Mouse (Mus musculus): ENCODE results near the gene Tbc1d2b. TPM values are rescaled to one million over a fixed set of nuclear protein-coding genes. Genes with fewer than 3 reads are reported as not detected.
A peak's percentile ranks its signal among the peaks of the same experiment; 100 is the strongest.

Tbc1d2b gene
- polyA plus RNA-seq (2015; fragmentation: Nextera tagmentation; extraction: Ambion mirVana) = 17.3 and 20.8 TPM in 2 replicates

DNA sequence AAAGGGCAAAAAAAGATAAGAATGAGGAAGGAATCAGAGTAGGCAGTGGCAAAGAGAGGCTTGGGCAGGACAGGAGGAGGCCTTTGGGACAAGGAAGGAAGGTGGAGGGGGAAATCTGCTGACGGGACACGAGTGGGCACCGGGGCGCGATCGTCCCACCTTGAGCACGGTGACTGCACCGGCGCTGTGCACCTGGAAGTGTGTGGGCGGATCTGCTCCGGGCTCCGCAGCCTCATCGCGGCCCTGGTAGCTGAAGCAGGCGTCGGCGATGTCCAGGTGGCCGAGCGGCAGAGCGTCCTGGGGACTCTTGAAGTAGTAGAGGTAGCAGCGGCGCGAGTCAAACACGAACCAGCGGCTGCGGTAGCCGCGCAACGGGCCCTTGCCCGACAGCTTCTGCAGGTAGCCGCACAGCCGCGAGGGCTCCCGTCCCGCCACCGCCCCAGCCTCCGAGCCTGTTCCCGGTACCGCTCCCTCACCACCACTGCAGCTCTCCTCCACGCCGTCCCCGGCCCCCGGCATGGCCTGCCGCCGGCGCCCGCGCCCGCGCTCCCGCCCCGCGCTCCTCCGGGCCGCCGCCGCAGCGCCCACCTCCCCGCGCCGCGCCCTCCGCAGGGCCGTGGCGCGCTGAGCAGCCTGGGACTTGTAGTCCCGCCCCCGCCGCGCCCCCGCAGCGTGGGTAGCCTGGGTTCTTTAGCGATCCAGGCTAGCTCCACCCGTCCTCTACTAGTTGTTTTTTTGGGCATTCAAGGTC, at the start of gene Tbc1d2b:
Tbc1d2b (minus strand) TSS at position 612 of the 751 bp plus-strand sequence.
- WGBS = under 1% methylated on average over 67 of the region's 74 CpGs
- peak within 1 kb of the TSS; percentile 75 for H3K27ac ChIP-seq

DNA sequence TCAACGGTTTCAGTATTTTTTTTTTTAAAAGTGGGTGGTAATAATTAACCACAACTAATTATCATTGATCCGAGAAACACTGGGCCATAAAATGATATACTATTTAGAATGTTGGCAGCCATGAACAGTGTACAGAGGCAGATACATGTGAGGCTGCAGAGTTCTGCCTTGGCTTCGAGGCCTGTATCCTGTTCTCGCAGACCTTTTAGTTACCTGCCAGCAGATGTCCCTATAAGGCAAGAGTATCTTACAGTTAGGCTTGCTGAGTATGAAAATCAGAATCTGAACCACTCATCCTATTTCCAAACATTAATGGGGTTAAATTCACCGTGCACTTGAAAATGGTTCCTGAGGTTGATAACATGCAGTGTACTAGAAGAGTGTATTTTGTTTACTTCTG, 45.7 kb upstream of the Tbc1d2b start:
- H3K4me1 ChIP-seq = no peaks in the 10 kb centered on the region
- WGBS = 72% methylated on average over 5 of the region's 5 CpGs
- no peak overlapping the region for H3K4me2 ChIP-seq
- no peaks in the 10 kb centered on the region for H3K36me3 ChIP-seq
- H3K9me3 ChIP-seq = no peaks in the 10 kb centered on the region
- H3K27ac ChIP-seq = no peak overlapping the region
- no peaks in the 10 kb centered on the region for H3K27me3 ChIP-seq
- no peak for ATAC-seq (ENCODE audit: insufficient number of reproducible peaks, insufficient read depth, low FRiP score, low TSS enrichment, low read depth)
- no peak overlapping the region for H3K9ac ChIP-seq
- no peak overlapping the region for H3K4me3 ChIP-seq

More for the DNA sequence above, at the start of gene Tbc1d2b:
- Histone ChIP-seq H3K4me1 (peaks cover 42% of the 10 kb centered on the region), H3K9ac (peak within 1 kb of the TSS; percentile 86), H3K27me3 (no peaks in the 10 kb centered on the region), H3K4me3 (peak within 1 kb of the TSS; percentile 92), H3K36me3 (no peaks in the 10 kb centered on the region), H3K4me2 (peak within 1 kb of the TSS; percentile 87), H3K9me3 (no peaks in the 10 kb centered on the region)
- ATAC-seq (ENCODE audit: insufficient number of reproducible peaks, insufficient read depth, low FRiP score, low TSS enrichment, low read depth) = peak; percentile 84

DNA sequence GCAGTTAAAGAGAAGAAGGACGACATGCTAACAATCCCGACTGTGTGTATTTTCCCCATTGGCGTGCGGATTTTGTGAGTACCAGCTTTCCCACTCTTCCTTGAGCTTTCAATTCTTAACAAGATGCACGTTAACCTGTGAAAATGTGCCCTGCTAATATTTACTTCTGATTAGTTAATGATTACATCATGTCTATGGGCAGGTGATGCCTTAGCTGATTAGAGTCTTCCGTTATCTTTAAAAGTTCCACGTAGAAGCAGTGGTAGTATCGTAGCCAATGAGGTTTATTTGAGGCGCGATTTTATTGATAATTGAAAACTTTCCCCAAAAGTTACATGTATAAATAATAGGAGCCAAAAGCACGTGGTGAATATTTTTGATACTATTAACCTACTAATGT, 45.1 kb upstream of the Tbc1d2b start:
- WGBS = 89% methylated on average over 11 of the region's 11 CpGs
- ATAC-seq (ENCODE audit: insufficient number of reproducible peaks, insufficient read depth, low FRiP score, low TSS enrichment, low read depth) = no peak
- H3K4me1 ChIP-seq = no peaks in the 10 kb centered on the region
- no peak overlapping the region for H3K9ac ChIP-seq
- H3K4me3 ChIP-seq = no peak overlapping the region
- no peaks in the 10 kb centered on the region for H3K9me3 ChIP-seq
- H3K4me2 ChIP-seq = no peak overlapping the region
- no peak overlapping the region for H3K27ac ChIP-seq
- H3K36me3 ChIP-seq = no peaks in the 10 kb centered on the region
- H3K27me3 ChIP-seq = no peaks in the 10 kb centered on the region

DNA sequence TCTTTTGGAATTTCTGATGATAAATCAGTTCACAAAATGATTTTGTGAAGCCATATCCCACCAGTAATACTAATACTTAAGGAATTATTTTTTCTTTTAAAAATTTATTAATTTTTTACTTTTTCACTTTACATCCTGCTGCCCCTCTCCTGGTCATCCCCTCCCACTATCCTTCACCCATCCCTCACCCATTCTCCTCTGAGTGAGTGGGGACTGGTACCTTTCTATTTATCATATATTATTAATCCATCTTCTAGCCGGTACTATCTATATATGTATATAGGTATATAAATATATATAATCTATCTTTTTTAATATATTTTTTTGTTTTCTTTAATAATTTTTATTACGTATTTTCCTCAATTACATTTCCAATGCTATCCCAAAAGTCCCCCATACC, 33.6 kb upstream of the Tbc1d2b start:
- 93% methylated on average over 2 of the region's 2 CpGs for WGBS

DNA sequence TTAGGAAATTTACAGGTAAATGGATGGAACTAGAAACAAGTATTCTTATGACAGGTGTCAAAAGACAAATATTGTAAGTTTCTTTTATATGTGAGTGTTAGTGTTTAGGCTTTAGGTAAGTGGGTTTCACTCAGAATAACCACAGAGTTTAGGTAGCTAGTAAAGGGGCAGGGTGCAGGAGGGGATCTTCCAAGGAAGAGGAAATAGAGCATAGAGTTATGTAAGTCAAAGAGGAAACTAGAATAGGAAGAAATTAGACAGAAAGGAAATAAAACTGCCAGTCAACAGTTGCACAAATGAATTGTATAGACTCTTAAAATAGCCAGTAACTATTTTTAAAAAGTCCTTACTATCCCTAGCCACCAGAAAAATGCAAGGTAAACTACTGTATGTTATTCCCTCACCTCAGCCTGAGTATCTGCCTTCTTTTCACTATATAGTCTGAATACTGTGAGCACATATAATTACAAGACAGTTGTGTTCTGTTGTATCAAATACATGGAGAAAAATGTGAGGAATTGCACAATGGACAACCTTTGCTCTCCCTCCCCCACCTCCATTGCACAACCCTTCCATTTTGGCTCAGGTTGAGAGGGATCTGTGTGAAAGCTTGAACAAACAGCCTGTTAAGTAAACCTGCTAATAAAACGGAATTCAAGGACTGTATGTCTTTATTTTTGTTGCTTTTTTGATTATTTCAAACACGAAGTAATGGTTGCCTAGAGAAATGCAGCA, 32.7 kb upstream of the Tbc1d2b start:
- Histone ChIP-seq H3K27me3 (no peaks in the 10 kb centered on the region), H3K36me3 (no peaks in the 10 kb centered on the region), H3K4me2 (no peak overlapping the region), H3K9me3 (no peaks in the 10 kb centered on the region), H3K27ac (no peak overlapping the region), H3K4me1 (no peaks in the 10 kb centered on the region), H3K4me3 (no peak overlapping the region), H3K9ac (no peak overlapping the region)
- no peak for ATAC-seq (ENCODE audit: insufficient number of reproducible peaks, insufficient read depth, low FRiP score, low TSS enrichment, low read depth)
- WGBS = 72% methylated on average over 2 of the region's 2 CpGs

More for the DNA sequence above, 33.6 kb upstream of the Tbc1d2b start:
- H3K4me2 ChIP-seq = no peak overlapping the region
- no peak overlapping the region for H3K27ac ChIP-seq
- H3K4me1 ChIP-seq = no peaks in the 10 kb centered on the region
- H3K36me3 ChIP-seq = no peaks in the 10 kb centered on the region
- H3K9me3 ChIP-seq = no peaks in the 10 kb centered on the region
- no peaks in the 10 kb centered on the region for H3K27me3 ChIP-seq
- no peak for ATAC-seq (ENCODE audit: insufficient number of reproducible peaks, insufficient read depth, low FRiP score, low TSS enrichment, low read depth)
- no peak overlapping the region for H3K9ac ChIP-seq
- H3K4me3 ChIP-seq = no peak overlapping the region

DNA sequence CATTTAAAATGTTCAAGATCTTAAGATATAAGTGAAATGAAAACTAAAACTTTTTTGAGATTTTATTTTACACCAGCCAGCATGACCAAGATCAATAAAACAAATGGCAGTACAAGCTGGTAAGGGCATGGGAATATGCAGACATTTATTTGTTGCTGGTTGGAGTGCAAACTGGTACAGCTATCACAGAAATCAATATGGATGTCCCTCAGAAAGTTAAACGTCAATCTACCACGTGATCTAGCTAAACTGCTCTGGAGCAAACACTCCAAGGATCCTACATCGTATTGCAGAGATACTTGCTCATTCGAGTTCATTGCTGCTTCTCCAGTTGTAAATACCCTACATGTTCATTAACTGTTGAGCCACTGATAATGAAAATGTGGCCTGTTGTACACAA, 32.1 kb upstream of the Tbc1d2b start:
- no peaks in the 10 kb centered on the region for H3K36me3 ChIP-seq
- WGBS = 79% methylated on average over 4 of the region's 4 CpGs
- no peaks in the 10 kb centered on the region for H3K9me3 ChIP-seq
- no peaks in the 10 kb centered on the region for H3K4me1 ChIP-seq
- H3K9ac ChIP-seq = no peak overlapping the region
- no peak overlapping the region for H3K4me2 ChIP-seq
- ATAC-seq (ENCODE audit: insufficient number of reproducible peaks, insufficient read depth, low FRiP score, low TSS enrichment, low read depth) = no peak
- no peak overlapping the region for H3K27ac ChIP-seq
- no peaks in the 10 kb centered on the region for H3K27me3 ChIP-seq
- H3K4me3 ChIP-seq = no peak overlapping the region

DNA sequence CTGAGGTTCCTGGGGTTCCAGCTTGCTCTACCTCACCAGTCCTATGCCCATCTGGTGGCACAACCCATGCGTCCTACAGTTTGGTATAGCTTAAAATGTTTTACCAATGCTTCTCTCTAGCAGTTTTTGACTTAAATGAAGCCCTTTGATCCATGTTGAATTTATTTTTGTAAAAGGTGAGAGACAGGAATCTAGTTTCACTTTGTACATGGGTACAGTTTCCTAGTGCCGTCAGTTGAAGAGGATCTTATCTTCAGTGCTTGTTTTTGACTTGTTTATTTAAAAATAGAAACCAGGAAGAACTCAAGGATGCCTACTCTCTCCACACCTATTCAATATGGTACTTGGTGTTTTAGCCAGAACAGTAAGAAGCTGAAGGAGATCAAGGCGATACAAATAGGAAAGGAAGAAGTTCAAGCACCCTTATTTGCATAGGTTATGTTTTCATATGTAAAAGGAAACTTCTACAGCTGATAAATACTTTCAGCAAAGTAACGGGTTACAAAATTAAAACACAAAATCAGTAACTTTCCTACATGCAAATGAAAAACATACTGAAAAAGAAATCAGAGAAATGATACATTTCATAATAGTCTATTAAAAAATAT, 30.6 kb upstream of the Tbc1d2b start:
- ATAC-seq (ENCODE audit: insufficient number of reproducible peaks, insufficient read depth, low FRiP score, low TSS enrichment, low read depth) = no peak
- Histone ChIP-seq H3K9ac (no peak overlapping the region), H3K9me3 (no peaks in the 10 kb centered on the region), H3K4me2 (no peak overlapping the region), H3K27ac (no peak overlapping the region), H3K4me1 (no peaks in the 10 kb centered on the region), H3K4me3 (no peak overlapping the region), H3K27me3 (no peaks in the 10 kb centered on the region), H3K36me3 (no peaks in the 10 kb centered on the region)
- 79% methylated on average over 4 of the region's 4 CpGs for WGBS

DNA sequence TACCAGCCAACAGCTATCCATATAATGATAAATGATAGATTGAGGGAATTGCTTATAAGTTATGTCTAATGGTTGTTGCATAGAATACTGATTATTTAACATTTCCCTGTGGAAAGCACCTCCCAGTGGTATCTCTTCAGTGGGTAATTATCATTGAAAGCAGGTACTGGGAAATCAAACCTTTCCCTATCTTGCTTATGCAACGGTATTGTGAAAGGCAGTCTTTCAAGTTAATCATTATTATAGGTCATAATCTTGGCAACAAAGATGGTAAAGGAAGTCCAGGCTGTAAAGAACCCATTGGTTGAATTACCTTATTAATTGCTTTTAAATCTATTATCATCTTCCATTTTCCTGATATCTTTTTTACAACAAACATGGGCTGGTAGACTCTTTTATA, 27.0 kb upstream of the Tbc1d2b start:
- Histone ChIP-seq H3K27ac (no peak overlapping the region), H3K4me2 (no peak overlapping the region), H3K9me3 (no peaks in the 10 kb centered on the region), H3K27me3 (no peaks in the 10 kb centered on the region), H3K4me1 (no peaks in the 10 kb centered on the region), H3K36me3 (no peaks in the 10 kb centered on the region), H3K4me3 (no peak overlapping the region), H3K9ac (no peak overlapping the region)
- WGBS = 86% methylated on average over 1 of the region's 1 CpGs
- ATAC-seq (ENCODE audit: insufficient number of reproducible peaks, insufficient read depth, low FRiP score, low TSS enrichment, low read depth) = no peak

DNA sequence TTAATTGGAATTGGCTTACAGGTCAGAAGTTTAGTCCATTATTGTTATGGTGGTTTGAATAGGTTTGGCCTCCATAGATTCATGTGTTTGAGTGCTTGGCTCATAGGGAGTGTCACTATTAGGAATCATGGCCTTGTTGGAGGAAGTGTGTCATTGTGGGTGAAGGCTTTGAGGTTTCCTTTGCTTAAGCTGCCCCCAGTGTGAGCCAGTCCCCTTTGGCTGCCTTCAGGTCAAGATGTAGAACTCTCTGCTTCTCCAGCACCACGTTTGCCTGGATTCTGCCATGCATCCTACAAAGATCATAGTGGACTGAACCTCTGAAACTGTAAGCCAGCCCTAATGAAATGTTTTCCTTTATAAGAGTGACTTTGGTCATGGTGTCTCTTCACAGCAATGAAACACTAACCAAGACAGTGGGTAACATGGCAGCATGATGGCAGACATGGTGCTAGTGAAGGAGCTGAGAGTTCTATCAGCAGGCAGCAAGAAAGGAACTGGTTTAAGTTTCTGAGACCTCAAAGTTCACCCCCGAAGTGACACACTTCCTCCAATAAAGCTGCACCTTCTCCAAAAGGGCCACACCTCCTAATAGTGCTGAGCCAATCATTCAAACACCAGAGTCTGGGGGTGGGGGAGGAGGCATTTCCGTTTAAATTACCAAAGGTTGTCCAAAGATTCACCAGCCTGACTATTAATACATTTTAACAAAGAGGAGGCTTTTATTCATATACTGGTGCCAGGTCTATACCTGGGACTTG, 23.2 kb upstream of the Tbc1d2b start:
- no peaks in the 10 kb centered on the region for H3K27me3 ChIP-seq
- H3K27ac ChIP-seq = no peak overlapping the region
- no peaks in the 10 kb centered on the region for H3K9me3 ChIP-seq
- no peak overlapping the region for H3K4me2 ChIP-seq
- H3K9ac ChIP-seq = no peak overlapping the region
- H3K4me1 ChIP-seq = no peaks in the 10 kb centered on the region
- WGBS = 67% methylated on average over 3 of the region's 3 CpGs
- no peak for ATAC-seq (ENCODE audit: insufficient number of reproducible peaks, insufficient read depth, low FRiP score, low TSS enrichment, low read depth)
- H3K36me3 ChIP-seq = no peaks in the 10 kb centered on the region
- no peak overlapping the region for H3K4me3 ChIP-seq

DNA sequence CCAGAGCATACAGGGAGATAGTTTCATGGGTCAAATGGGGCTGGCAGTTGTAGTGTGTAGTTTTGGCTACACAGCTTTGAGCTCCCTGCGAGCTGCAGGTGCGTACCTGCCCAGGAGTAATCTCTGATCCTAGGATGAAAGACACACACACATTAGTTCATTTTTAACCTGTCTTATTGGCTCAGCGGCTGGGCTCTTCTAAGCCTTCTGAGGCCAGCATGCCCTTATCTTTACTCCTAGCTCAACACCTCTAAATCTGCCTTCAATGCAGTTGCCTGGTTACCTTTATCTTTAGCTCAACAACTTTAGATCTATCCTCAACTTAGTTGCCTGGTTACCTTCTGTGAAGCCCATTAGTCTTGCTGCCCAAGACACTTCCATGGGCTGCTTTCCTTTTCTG, 7.8 kb upstream of the Tbc1d2b start:
- no peak overlapping the region for H3K27ac ChIP-seq

DNA sequence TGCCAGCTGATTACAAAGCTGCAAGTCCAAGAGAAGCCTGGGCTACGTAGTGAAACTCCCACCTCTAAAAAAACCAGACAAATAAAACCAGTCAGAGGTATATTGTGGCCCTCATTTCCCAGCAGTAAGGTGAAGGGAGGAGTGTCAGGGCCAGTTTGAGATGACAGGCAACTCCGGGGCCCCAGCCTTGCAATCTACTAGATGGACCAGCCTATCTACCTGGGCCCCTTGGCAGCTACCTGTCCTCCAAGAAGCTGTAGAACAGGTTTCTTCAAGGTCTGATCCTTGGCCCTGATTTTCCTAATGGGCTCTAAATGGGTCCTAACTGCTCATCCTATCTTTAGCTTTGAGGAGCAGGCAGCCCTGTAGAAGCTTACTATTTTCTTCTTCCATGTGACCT, 7.3 kb upstream of the Tbc1d2b start:
- H3K9ac ChIP-seq = no peak overlapping the region
- H3K9me3 ChIP-seq = no peaks in the 10 kb centered on the region
- no peak overlapping the region for H3K4me3 ChIP-seq
- no peak overlapping the region for H3K27ac ChIP-seq
- H3K27me3 ChIP-seq = no peaks in the 10 kb centered on the region
- no peak overlapping the region for H3K4me2 ChIP-seq
- no peaks in the 10 kb centered on the region for H3K36me3 ChIP-seq
- ATAC-seq (ENCODE audit: insufficient number of reproducible peaks, insufficient read depth, low FRiP score, low TSS enrichment, low read depth) = no peak
- 75% methylated on average over 2 of the region's 2 CpGs for WGBS
- no peaks in the 10 kb centered on the region for H3K4me1 ChIP-seq

More for the DNA sequence above, 7.8 kb upstream of the Tbc1d2b start:
- H3K27me3 ChIP-seq = no peaks in the 10 kb centered on the region
- no peak for ATAC-seq (ENCODE audit: insufficient number of reproducible peaks, insufficient read depth, low FRiP score, low TSS enrichment, low read depth)
- no peak overlapping the region for H3K4me2 ChIP-seq
- H3K4me1 ChIP-seq = no peaks in the 10 kb centered on the region
- no peaks in the 10 kb centered on the region for H3K36me3 ChIP-seq
- no peak overlapping the region for H3K4me3 ChIP-seq
- WGBS = 91% methylated on average over 3 of the region's 3 CpGs
- no peak overlapping the region for H3K9ac ChIP-seq
- H3K9me3 ChIP-seq = no peaks in the 10 kb centered on the region

All from embryonic facial prominence, embryonic 13.5 days (tissue).